Mouse (Mus musculus): ENCODE measurements around the gene Heatr1.

DNA sequence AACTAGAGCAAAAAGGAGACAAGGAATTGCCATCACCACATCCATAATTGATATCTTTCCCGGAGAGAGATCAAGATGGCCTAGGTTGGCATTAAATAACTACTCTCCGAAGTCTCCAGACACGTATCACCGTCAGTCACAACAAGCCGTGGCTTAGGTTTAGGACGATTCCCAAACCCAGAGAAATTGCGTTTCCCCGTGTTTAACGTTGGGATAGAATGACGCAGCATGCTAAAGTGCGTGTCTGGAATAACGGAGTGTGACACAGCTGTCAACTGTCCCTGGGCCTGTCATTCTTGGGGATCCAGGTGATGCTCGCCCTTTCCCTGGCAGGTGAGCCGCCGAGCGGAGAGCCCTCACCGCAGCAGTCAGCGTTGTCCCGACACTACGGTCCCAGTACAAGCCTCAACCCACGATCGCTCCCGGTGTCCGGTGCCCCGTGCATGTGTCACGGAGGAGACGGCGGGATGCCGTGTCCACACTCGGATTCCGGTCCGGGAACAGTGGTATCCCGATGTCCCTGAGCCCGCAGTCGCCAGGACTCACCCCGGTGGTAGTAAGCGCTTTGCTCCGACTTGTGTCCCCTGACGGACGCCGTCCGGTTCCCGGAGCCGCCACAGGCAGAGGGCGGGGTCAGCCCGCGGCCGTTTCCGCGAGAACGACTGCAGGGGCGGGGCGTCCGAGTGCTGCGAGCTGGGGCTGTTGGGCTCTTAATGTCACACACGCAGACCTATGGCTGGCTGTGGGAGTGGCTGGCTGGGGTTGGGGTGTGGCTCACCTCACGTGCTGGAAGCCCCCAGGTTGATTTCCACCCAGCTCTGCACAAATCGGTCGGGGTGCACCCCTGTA lies 66.3 kb downstream of the Heatr1 start:
- no peak for TF ChIP-seq CTCF (IDR thresholded peaks at IDR 0.05; ENCODE audit: extremely low read depth, insufficient read depth, low read length)
- peak; percentile 21; the same call in 1 of the 2 replicates for TF ChIP-seq POLR2A (IDR thresholded peaks at IDR 0.05; ENCODE audit: extremely low read depth, insufficient read depth, low read length)
